Mouse (Mus musculus): ENCODE measurements around the gene A930004D18Rik.
"Not testable (repeated sequence)": the region's sequence is repeated elsewhere in the genome, so short reads cannot be mapped to it uniquely, and the experiment has no call there.

Gene A930004D18Rik

GRCm38 (mm10) chr2:17996858-17997257, 40.7 kb downstream of the A930004D18Rik start, which contains the start of gene H2al2a:
Gene H2al2a (minus strand): TSS chr2:17996958.
- no peak for DNase-seq

GRCm38 (mm10) chr2:17989562-17989961, 48.0 kb downstream of the A930004D18Rik start:
- DNase-seq, result no peak

GRCm38 (mm10) chr2:17989115-17989514, 48.4 kb downstream of the A930004D18Rik start:
- DNase-seq, result no peak

- no peak for DNase-seq
These were observed 50.8 kb downstream of the A930004D18Rik start for GRCm38 (mm10) chr2:17986694-17987093.

GRCm38 (mm10) chr2:17984774-17985173, 52.8 kb downstream of the A930004D18Rik start:
- DNase-seq, result no peak

- no peak for DNase-seq
These were observed 54.8 kb downstream of the A930004D18Rik start for GRCm38 (mm10) chr2:17982747-17983146.

- DNase-seq, result no peak
These were observed 58.8 kb downstream of the A930004D18Rik start for GRCm38 (mm10) chr2:17978706-17979105.

GRCm38 (mm10) chr2:17978251-17978650, 59.3 kb downstream of the A930004D18Rik start:
- DNase-seq, result not testable (repeated sequence)

- not testable (repeated sequence) for DNase-seq
These were observed 59.9 kb downstream of the A930004D18Rik start for GRCm38 (mm10) chr2:17977645-17978044.

- DNase-seq, result no peak
These were observed 61.8 kb downstream of the A930004D18Rik start for GRCm38 (mm10) chr2:17975601-17976327.

All from lung, postnatal 36 days (tissue).